In the genomic region with DNA sequence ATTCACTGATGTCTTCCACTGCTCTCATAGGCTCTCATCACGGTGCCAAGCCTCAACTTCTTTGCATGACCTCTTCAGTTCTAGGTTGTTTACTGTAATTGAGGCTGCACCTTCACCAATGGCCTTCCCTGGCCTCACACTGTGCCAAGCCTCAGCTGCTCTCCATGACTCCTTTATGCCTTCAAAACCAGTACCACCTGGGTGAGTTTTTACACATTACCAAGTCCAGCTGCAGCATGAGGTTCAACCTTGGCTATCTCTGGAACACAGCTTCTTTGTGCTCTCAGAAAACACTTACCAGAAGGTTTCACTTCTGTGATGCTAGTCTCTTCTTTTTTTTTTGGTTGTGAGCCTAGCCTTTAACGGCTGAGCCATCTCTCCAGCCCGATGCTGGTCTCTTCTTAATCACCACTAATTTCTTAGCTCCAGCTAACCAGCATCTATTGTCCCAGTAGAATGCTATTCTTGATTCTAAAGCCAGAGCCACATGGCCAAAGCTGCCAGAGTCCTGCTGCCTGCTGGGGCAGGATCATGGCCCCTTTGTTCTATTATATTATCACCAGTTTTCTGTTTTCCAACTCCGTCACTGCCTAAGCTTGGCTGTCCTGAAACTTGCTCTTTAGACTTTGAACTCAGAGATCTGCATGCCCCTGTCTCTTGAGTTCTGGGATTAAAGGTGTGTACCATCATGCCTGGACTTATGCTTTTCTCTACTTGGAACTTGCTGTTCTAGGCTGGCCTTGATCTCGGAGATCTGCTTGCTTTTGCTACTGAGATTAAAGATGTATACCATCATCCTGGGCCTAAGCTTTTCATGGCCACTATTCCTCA, we compare ENCODE assay signal across 28 mouse cellular contexts. TPM values are rescaled to one million over a fixed set of nuclear protein-coding genes. Genes with fewer than 3 reads are reported as not detected.
DNase-seq lines count a peak whose midpoint lies in the region; ATAC-seq and TF ChIP-seq lines count a peak whose summit lies in the region.
"Had no signal": no experiment of that assay in that cellular context is flagged by ENCODE, and none has a peak within 500 bp of the region (broad histone marks: within the 10 kb centered on the region; RNA-seq: fewer than 3 reads in every experiment).

No protein-coding gene starts in this region.

- TF ChIP-seq CTCF in CH12.LX (conservative IDR thresholded peaks at IDR 0.05 in 1 of 2, IDR thresholded peaks at IDR 0.05 in 1 of 2; ENCODE audit: low read depth in 2 of 2, low read length in 2 of 2) = no peak
- no peak for TF ChIP-seq CTCF in small intestine, adult 2 months (IDR thresholded peaks at IDR 0.05; ENCODE audit: extremely low read depth, insufficient read length, insufficient replicate concordance, low read depth, low read length)

- no peak overlapping the region for H3K4me3 ChIP-seq in CH12.LX (replicated peaks in 1 of 3; ENCODE audit: low read depth in 2 of 3, low read length in 2 of 3, poor library complexity in 1 of 3)
- H3K4me3 ChIP-seq in small intestine, adult 2 months (ENCODE audit: low read depth, low read length) = no peak overlapping the region
- no peak overlapping the region for H3K4me3 ChIP-seq in forebrain, embryonic 16.5 days (replicated peaks; ENCODE audit: low read length)
- H3K4me3 ChIP-seq: forebrain, embryonic 13.5 days; heart, embryonic 10.5 days; heart, embryonic 15.5 days; hindbrain, embryonic 12.5 days; layer of hippocampus, adult 2 months; left cerebral cortex, adult 2 months; limb, embryonic 12.5 days; liver, embryonic 13.5 days; midbrain, embryonic 13.5 days had no signal

- H3K4me2 ChIP-seq in CH12.LX (ENCODE audit: insufficient read depth, low read depth, poor library complexity, severe bottlenecking) = peak overlapping the region; percentile 55; the same call in 1 of the 2 replicates
- H3K4me2 ChIP-seq in forebrain, embryonic 16.5 days (ENCODE audit: low read length) = no peak overlapping the region
- H3K4me2 ChIP-seq: forebrain, embryonic 13.5 days; heart, embryonic 15.5 days; hindbrain, embryonic 12.5 days; limb, embryonic 12.5 days; liver, embryonic 13.5 days; midbrain, embryonic 13.5 days had no signal

- TF ChIP-seq RAD21 in CH12.LX (IDR thresholded peaks at IDR 0.05; ENCODE audit: low read depth, low read length) = no peak; the same call in 1 of the 2 replicates

- no peak; the same call in 1 of the 2 replicates for TF ChIP-seq POLR2A in CH12.LX (IDR thresholded peaks at IDR 0.05; ENCODE audit: low read depth, low read length)
- no peak for TF ChIP-seq POLR2A in small intestine, adult 2 months (IDR thresholded peaks at IDR 0.05; ENCODE audit: low read depth, low read length)

- H3K4me1 ChIP-seq in CH12.LX (ENCODE audit: control insufficient read depth in 1 of 2, insufficient read depth in 2 of 2) = peaks cover 35 to 84% of the 10 kb centered on the region in 2 experiments
- H3K4me1 ChIP-seq in small intestine, adult 2 months (ENCODE audit: control insufficient read depth, insufficient read depth, insufficient read length, low read length) = peaks cover 18% of the 10 kb centered on the region; the same call in 1 of the 2 replicates
- peaks cover 9% of the 10 kb centered on the region for H3K4me1 ChIP-seq in forebrain, embryonic 16.5 days (replicated peaks; ENCODE audit: control insufficient read depth, insufficient read depth, low read length)

- no peaks in the 10 kb centered on the region for H3K36me3 ChIP-seq in CH12.LX (replicated peaks in 1 of 2; ENCODE audit: control insufficient read depth in 1 of 2, insufficient read depth in 1 of 2, low read length in 1 of 2)
- no peaks in the 10 kb centered on the region for H3K36me3 ChIP-seq in small intestine, adult 2 months (ENCODE audit: control insufficient read depth, insufficient read depth, low read length)
- H3K36me3 ChIP-seq in forebrain, embryonic 16.5 days (ENCODE audit: control insufficient read depth, insufficient read depth) = no peaks in the 10 kb centered on the region
- H3K36me3 ChIP-seq: heart, embryonic 10.5 days; heart, embryonic 15.5 days; hindbrain, embryonic 12.5 days; limb, embryonic 12.5 days; liver, embryonic 13.5 days; midbrain, embryonic 13.5 days had no signal

- in situ Hi-C loops in CH12.LX (cut with MboI; ENCODE audit: low pct_ligation_motif_present, low pct_unique_long_range_greater_than_20kb, low sequenced_read_pairs) = no loop called here

- 48% methylated on average over 5 of the region's 5 CpGs for WGBS in small intestine, adult 2 months
- WGBS in forebrain, embryonic 16.5 days = 35% methylated on average over 5 of the region's 5 CpGs

- peak; percentile 30 for DNase-seq in kidney, postnatal 14 days
- DNase-seq in kidney, adult 18-20 months = no peak
- DNase-seq in CH12.LX (ENCODE audit: extremely low read depth) = no peak
- peak; percentile 30 for DNase-seq in Muller cell, postnatal 12 days (ENCODE audit: inconsistent ontology term)
- DNase-seq: adrenal gland, adult 8-10 months; B cell, adult 2 months; cerebellum, adult 8-10 months; cerebellum, postnatal 36 days; gastrocnemius, postnatal 14 days; heart, adult 11 months; liver, embryonic 13.5 days; lung, adult 2 months; lung, postnatal 10 days; right cerebral cortex, adult 18-20 months; thymus, postnatal 4 days had no signal

- TF ChIP-seq EP300 in CH12.LX (IDR thresholded peaks at IDR 0.05; ENCODE audit: low read length) = peak; percentile 75

- peak overlapping the region; percentile 88 for H3K27ac ChIP-seq in CH12.LX (ENCODE audit: insufficient read depth, low read depth)
- H3K27ac ChIP-seq in small intestine, adult 2 months (ENCODE audit: insufficient read depth, low read depth, low read length) = peak overlapping the region; percentile 76
- H3K27ac ChIP-seq in forebrain, embryonic 16.5 days (ENCODE audit: low read length) = no peak overlapping the region
- H3K27ac ChIP-seq: forebrain, embryonic 13.5 days; heart, embryonic 10.5 days; heart, embryonic 15.5 days; hindbrain, embryonic 12.5 days; hindbrain, postnatal 0 days; kidney, postnatal 0 days; layer of hippocampus, adult 2 months; left cerebral cortex, adult 2 months; limb, embryonic 12.5 days; liver, embryonic 13.5 days; macrophage; midbrain, embryonic 13.5 days had no signal

- peak overlapping the region; percentile 17; the same call in 1 of the 2 replicates for H3K9ac ChIP-seq in CH12.LX (ENCODE audit: insufficient read depth, low read depth)
- no peak overlapping the region for H3K9ac ChIP-seq in forebrain, embryonic 16.5 days (replicated peaks; ENCODE audit: low read depth, low read length)
- H3K9ac ChIP-seq: forebrain, embryonic 13.5 days; heart, embryonic 15.5 days; hindbrain, embryonic 12.5 days; limb, embryonic 12.5 days; liver, embryonic 13.5 days; midbrain, embryonic 13.5 days had no signal

- no peaks in the 10 kb centered on the region; the same call in 1 of the 2 replicates for H3K79me2 ChIP-seq in CH12.LX (replicated peaks; ENCODE audit: control insufficient read depth, extremely low read depth, insufficient read depth, poor library complexity, severe bottlenecking)

- H3K27me3 ChIP-seq in CH12.LX (replicated peaks) = no peaks in the 10 kb centered on the region
- no peaks in the 10 kb centered on the region for H3K27me3 ChIP-seq in small intestine, adult 2 months (ENCODE audit: control insufficient read depth, insufficient read depth, low read length)
- no peaks in the 10 kb centered on the region; the same call in 1 of the 2 replicates for H3K27me3 ChIP-seq in forebrain, embryonic 16.5 days (replicated peaks; ENCODE audit: control insufficient read depth, insufficient read depth, low read length)

- dilution Hi-C loops in CH12.LX (cut with MboI; ENCODE audit: extremely low pct_ligation_motif_present, extremely low pct_unique_long_range_greater_than_20kb, low sequenced_read_pairs) = no loop called here

- no peak for ATAC-seq in forebrain, embryonic 16.5 days
- ATAC-seq: forebrain, embryonic 13.5 days; hindbrain, postnatal 0 days; midbrain, embryonic 13.5 days had no signal

- H3K9me3 ChIP-seq in CH12.LX (replicated peaks; ENCODE audit: low read length) = peaks cover 3% of the 10 kb centered on the region
- no peaks in the 10 kb centered on the region for H3K9me3 ChIP-seq in forebrain, embryonic 16.5 days (ENCODE audit: control insufficient read depth, low read length)
- H3K9me3 ChIP-seq: forebrain, embryonic 13.5 days; heart, embryonic 10.5 days; heart, embryonic 15.5 days; hindbrain, embryonic 12.5 days; limb, embryonic 12.5 days; liver, embryonic 13.5 days had no signal

TF ChIP-seq in CH12.LX, 34 proteins besides CTCF, POLR2A, EP300 and RAD21 (continues in another document):
- TF ChIP-seq HCFC1 (IDR thresholded peaks at IDR 0.05; ENCODE audit: low read depth, low read length) = no peak
- TF ChIP-seq MXI1 (IDR thresholded peaks at IDR 0.05; ENCODE audit: low read depth, low read length) = 0 out of 2 replicates have a peak, but pooled peaks have one; percentile 32
- TF ChIP-seq BHLHE40 (IDR thresholded peaks at IDR 0.05; ENCODE audit: low read depth, low read length) = peak; percentile 31; the same call in 1 of the 2 replicates
- 0 out of 2 replicates have a peak, but pooled peaks have one; percentile 31 for TF ChIP-seq MEF2A (IDR thresholded peaks at IDR 0.05; ENCODE audit: borderline replicate concordance, low read depth, low read length)
- peak; percentile 80 for TF ChIP-seq TCF12 (IDR thresholded peaks at IDR 0.05; ENCODE audit: low read depth, low read length)
- TF ChIP-seq ETS1 (conservative IDR thresholded peaks at IDR 0.05; ENCODE audit: low read depth, low read length) = peak; percentile 54
- TF ChIP-seq MAX (IDR thresholded peaks at IDR 0.05; ENCODE audit: low read length) = peak; percentile 42; the same call in 1 of the 2 replicates
- no peak for TF ChIP-seq NELFE (IDR thresholded peaks at IDR 0.05; ENCODE audit: low read depth, low read length)
- TF ChIP-seq POLR2AphosphoS2 (IDR thresholded peaks at IDR 0.05; ENCODE audit: low read depth, low read length) = no peak

RNA-seq across cellular contexts. Expression of gene Nod2, which starts 4.2 kb away (rescaled TPM):
- total RNA-seq in CH12.LX (2012; rRNA removed) (10.9 and 11.7 TPM in 2 replicates), CH12.LX (2014; rRNA removed) (3.5 and 4.3 TPM in 2 replicates)
- 7.5 and 7.7 TPM in 2 replicates for polyA plus RNA-seq in CH12.LX (2012; ENCODE audit: insufficient read length, low read depth)
- 1.7 and 2.2 TPM in 2 replicates for polyA plus RNA-seq in small intestine, adult 2 months (2012; rRNA removed)
- 0.06 and 0.20 TPM in 2 replicates for polyA plus RNA-seq in forebrain, embryonic 16.5 days (2015; fragmentation: Nextera tagmentation; extraction: Ambion mirVana)

RNA-seq across cellular contexts. Expression of gene Snx20, which starts 7.0 kb away (rescaled TPM):
- total RNA-seq in CH12.LX (2012; rRNA removed) = 112 and 117 TPM in 2 replicates
- total RNA-seq in CH12.LX (2014; rRNA removed) = 69.1 and 69.9 TPM in 2 replicates
- polyA plus RNA-seq in CH12.LX (2012; ENCODE audit: insufficient read length, low read depth) = 93.1 and 105 TPM in 2 replicates
- 67.6 and 210 TPM in 2 replicates for polyA plus RNA-seq in small intestine, adult 2 months (2012; rRNA removed)
- 1.0 and 1.1 TPM in 2 replicates for polyA plus RNA-seq in forebrain, embryonic 16.5 days (2015; fragmentation: Nextera tagmentation; extraction: Ambion mirVana)

RNA-seq across cellular contexts. Expression of gene Cyld, which starts 53.9 kb away (rescaled TPM):
- total RNA-seq in CH12.LX (2012; rRNA removed) (19.4 and 20.2 TPM in 2 replicates), CH12.LX (2014; rRNA removed) (29.4 and 32.5 TPM in 2 replicates)
- 22.0 and 22.1 TPM in 2 replicates for polyA plus RNA-seq in CH12.LX (2012; ENCODE audit: insufficient read length, low read depth)
- polyA plus RNA-seq in small intestine, adult 2 months (2012; rRNA removed) = 2.2 and 4.7 TPM in 2 replicates
- polyA plus RNA-seq in forebrain, embryonic 16.5 days (2015; fragmentation: Nextera tagmentation; extraction: Ambion mirVana) = 18.1 and 19.2 TPM in 2 replicates

Comparison
In these comparisons a context has a peak if more than half of its experiments do, and no peak if none do; other contexts are left out.
1. DNase-seq: peak in kidney, postnatal 14 days (single experiment) and Muller cell, postnatal 12 days (single experiment); none in kidney, adult 18-20 months (single experiment) and CH12.LX (single experiment).
2. RNA of gene Snx20, which starts 7.0 kb away (polyA plus RNA-seq): 67.6 to 210 TPM in small intestine, adult 2 months and 93.1 to 105 TPM in CH12.LX; 1.0 to 1.1 TPM in forebrain, embryonic 16.5 days; every median in the first group is over 10 times any median in the second.